16 mouse cellular contexts compared by ENCODE assay signal in the genomic region with DNA sequence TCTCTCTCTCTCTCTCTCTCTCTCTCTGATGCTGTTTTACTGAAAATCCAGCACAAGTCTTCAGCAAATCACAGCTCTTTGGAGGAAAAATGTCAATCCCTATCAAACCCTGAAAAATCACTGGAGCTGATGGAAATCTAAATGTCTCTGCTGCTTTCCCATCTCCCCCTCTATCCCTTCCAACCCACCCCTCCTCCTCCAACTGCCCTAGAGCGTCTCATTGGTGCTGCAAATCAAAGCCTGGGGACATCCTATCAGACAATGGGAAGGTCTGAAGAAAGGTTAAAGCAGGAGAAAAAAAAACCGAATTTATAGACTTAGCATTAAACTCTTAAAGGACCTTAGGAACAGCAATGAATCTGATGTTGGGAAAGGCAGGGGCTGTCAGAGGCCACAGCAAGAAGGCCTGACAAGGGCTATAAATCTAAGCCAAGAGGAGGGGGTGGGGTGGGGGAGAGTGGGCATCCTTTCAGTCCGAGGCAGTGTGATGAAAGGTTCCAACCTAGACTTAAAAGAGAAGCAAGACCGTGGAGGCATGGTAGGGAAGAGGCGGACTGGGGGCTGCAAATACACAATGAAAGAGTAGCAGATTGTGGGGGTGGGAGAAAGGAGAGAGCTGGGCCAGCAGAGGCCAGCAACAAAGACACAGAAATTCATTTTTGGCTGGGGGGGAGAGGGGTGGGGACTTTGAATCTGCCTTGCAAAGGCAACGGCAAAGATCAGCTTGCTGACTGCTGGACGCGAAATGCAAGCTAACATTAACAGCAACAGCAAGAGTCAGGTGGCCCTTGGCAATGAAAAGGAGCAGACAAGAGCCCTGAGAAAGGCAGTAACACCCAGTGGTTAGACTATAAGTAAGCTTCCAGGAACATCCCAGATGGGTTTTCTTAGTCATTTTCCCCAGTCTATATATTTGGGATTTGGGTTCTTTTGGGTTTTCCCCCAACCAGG.
DNase-seq lines count a peak whose midpoint lies in the region; ATAC-seq lines count a peak whose summit lies in the region.
"Had no signal": no experiment of that assay in that cellular context is flagged by ENCODE, and none has a peak within 500 bp of the region (broad histone marks: within the 10 kb centered on the region; RNA-seq: fewer than 3 reads in every experiment).

No protein-coding gene starts in this region.

- H3K9me3 ChIP-seq in kidney, embryonic 14.5 days (ENCODE audit: control insufficient read depth, low read length): no peaks in the 10 kb centered on the region
- no peaks in the 10 kb centered on the region for H3K9me3 ChIP-seq in neural tube, embryonic 12.5 days
- H3K9me3 ChIP-seq: embryonic facial prominence, embryonic 13.5 days; forebrain, embryonic 12.5 days; heart, embryonic 13.5 days had no signal

- H3K4me3 ChIP-seq in kidney, embryonic 14.5 days (ENCODE audit: low read length): no peak overlapping the region
- no peak overlapping the region for H3K4me3 ChIP-seq in neural tube, embryonic 12.5 days
- H3K4me3 ChIP-seq: embryonic facial prominence, embryonic 13.5 days; forebrain, embryonic 12.5 days; heart, embryonic 13.5 days had no signal

- WGBS in kidney, embryonic 14.5 days: 17% methylated on average over 8 of the region's 8 CpGs
- WGBS in neural tube, embryonic 12.5 days: 4% methylated on average over 8 of the region's 8 CpGs

- H3K27me3 ChIP-seq in kidney, embryonic 14.5 days (ENCODE audit: control insufficient read depth, insufficient read depth, low read length): no peaks in the 10 kb centered on the region
- no peaks in the 10 kb centered on the region for H3K27me3 ChIP-seq in neural tube, embryonic 12.5 days (replicated peaks)
- H3K27me3 ChIP-seq: embryonic facial prominence, embryonic 13.5 days; forebrain, embryonic 12.5 days; heart, embryonic 13.5 days had no signal

- no peaks in the 10 kb centered on the region for H3K36me3 ChIP-seq in kidney, embryonic 14.5 days (ENCODE audit: control insufficient read depth, insufficient read depth, low read length)
- no peaks in the 10 kb centered on the region for H3K36me3 ChIP-seq in neural tube, embryonic 12.5 days
- H3K36me3 ChIP-seq: embryonic facial prominence, embryonic 13.5 days; forebrain, embryonic 12.5 days; heart, embryonic 13.5 days had no signal

- H3K9ac ChIP-seq in kidney, embryonic 14.5 days (ENCODE audit: low read depth, low read length): peak overlapping the region; percentile 4; the same call in 1 of the 2 replicates
- H3K9ac ChIP-seq in neural tube, embryonic 12.5 days: no peak overlapping the region
- H3K9ac ChIP-seq: embryonic facial prominence, embryonic 13.5 days; forebrain, embryonic 12.5 days; heart, embryonic 13.5 days; liver, embryonic 14.5 days had no signal

- no peak overlapping the region; the same call in 1 of the 2 replicates for H3K4me2 ChIP-seq in kidney, embryonic 14.5 days (replicated peaks; ENCODE audit: low read depth, low read length)
- H3K4me2 ChIP-seq in neural tube, embryonic 12.5 days (replicated peaks): peak overlapping the region; percentile 40
- H3K4me2 ChIP-seq: embryonic facial prominence, embryonic 13.5 days; forebrain, embryonic 12.5 days; heart, embryonic 13.5 days had no signal

- H3K4me1 ChIP-seq in kidney, embryonic 14.5 days (ENCODE audit: control insufficient read depth, insufficient read depth, low read length): peaks cover 19% of the 10 kb centered on the region
- peaks cover 18% of the 10 kb centered on the region for H3K4me1 ChIP-seq in neural tube, embryonic 12.5 days

- H3K27ac ChIP-seq in kidney, embryonic 14.5 days (ENCODE audit: low read depth, low read length): peak overlapping the region; percentile 37; the same call in 1 of the 2 replicates
- H3K27ac ChIP-seq in neural tube, embryonic 12.5 days: peak overlapping the region; percentile 26
- H3K27ac ChIP-seq: embryonic facial prominence, embryonic 13.5 days; forebrain, embryonic 12.5 days; heart, embryonic 13.5 days; liver, embryonic 14.5 days had no signal

- ATAC-seq in kidney, embryonic 14.5 days (ENCODE audit: low FRiP score, low TSS enrichment): peak; percentile 88
- peak; percentile 94 for ATAC-seq in neural tube, embryonic 12.5 days (ENCODE audit: low FRiP score, low read depth)

- DNase-seq in kidney, postnatal 25 days: no peak
- DNase-seq in embryo, embryonic 10.5 days (ENCODE audit: low spot score): peak; percentile 82
- DNase-seq in mesoderm, embryonic 11.5 days (ENCODE audit: low read depth, low spot score): peak; percentile 88
- no peak for DNase-seq in ovary, postnatal 10 days (ENCODE audit: low spot score)
- DNase-seq in liver: no peak
- DNase-seq in ovary, postnatal 14 days (ENCODE audit: low spot score): no peak
- DNase-seq: B cell, adult 2 months; cerebellum, adult 2 months; gastrocnemius, postnatal 36 days; right cerebral cortex, postnatal 4 days had no signal

Comparison
In these comparisons a context has a peak if more than half of its experiments do, and no peak if none do; other contexts are left out.
1. DNase-seq: peak in embryo, embryonic 10.5 days (single experiment) and mesoderm, embryonic 11.5 days (single experiment); none in kidney, postnatal 25 days (0 of 2), ovary, postnatal 10 days (single experiment), liver (single experiment) and ovary, postnatal 14 days (single experiment).